Mouse (Mus musculus): ENCODE data around the gene Aph1c.
"Not testable (repeated sequence)": the region's sequence is repeated elsewhere in the genome, so short reads cannot be mapped to it uniquely, and the experiment has no call there.

Gene Aph1c

GRCm38 (mm10) chr9:66834318-66835096 is at the start of gene Aph1c:
TSS of gene Aph1c (minus strand) at chr9:66834726.
- peak; percentile 98 to 99 for DNase-seq

DNA sequence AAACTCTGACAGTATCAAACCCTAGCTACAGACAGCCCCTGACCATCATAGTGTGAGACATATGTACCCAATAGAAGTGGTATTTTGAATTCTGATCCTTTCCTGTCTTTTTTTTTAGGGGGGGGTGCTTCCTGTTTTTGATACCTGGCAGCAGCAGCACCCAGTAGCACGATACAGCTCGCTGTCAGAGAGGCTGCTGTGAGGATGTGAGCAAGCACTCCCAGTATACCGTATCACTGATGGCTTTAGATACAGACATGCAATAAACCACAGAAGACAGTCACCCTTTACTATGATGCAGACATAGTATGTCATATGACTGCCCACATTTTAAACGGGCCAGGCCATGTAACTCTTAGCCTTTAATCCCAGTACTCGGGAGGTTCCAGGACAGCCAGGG is 49.0 kb upstream of the Aph1c start:
- DNase-seq = no peak

DNA sequence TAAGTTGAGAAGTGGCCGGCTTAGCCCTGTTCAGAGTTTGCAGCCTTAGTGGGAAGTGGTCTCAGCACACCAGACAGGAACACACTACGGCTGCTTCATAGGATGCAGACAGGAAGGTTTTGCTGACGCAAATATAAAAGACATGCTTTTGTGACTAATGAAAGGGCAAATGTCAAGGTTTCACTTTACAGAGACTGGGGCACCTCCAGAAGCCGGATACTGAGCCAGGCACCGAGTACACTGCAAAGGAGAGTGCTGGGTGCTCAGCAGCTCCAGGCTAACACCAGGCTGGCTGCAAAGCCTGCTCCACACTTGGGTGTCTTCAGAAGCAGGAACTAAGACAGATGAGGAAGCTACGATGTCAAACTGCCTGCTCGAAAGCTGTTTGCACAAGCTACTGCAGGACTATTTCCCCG is 47.9 kb upstream of the Aph1c start:
- no peak for DNase-seq

GRCm38 (mm10) chr9:66881858-66882257 is 47.3 kb upstream of the Aph1c start:
- no peak for DNase-seq

DNA sequence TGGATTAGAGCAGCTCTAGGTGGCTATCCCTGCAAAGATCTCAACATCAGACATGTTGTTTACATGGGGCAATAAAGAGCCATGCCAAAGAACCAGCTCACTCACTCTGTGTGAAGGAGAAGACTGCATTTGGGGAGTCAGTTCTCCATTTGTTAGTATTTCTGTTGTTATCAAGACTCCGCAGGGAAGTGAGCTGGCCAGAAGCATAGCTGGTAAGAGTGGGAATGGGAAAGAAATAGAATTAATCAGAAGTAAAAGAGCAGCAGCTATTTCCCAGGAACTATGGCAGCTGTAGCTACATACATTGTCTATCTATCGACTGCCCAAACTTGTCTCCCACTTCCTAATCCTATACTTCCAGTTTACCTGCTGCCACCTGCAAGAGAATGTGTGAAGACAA is 46.2 kb upstream of the Aph1c start:
- no peak for DNase-seq

DNA sequence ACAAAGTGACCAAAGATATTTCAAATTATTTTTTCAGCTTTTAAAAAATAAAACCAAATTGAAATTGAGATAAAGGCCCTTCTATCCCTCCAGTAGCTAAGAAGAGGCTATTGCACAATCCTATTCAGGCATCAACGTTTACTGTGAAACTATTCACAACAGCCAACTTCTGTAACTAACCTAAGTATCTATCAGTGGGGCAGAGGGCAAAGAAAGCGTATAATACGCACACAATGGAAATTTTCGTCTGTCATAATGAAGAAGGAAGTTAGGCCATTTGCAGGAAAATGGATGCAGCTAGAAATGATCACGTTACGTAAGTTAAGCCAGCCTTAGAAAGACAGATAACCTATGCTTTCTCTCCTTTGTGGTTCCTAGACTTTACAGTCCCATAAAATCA is 45.0 kb upstream of the Aph1c start:
- DNase-seq = no peak

GRCm38 (mm10) chr9:66878899-66879298 is 44.4 kb upstream of the Aph1c start:
- DNase-seq = no peak

- no peak for DNase-seq
Observed at GRCm38 (mm10) chr9:66876577-66876976, 42.1 kb upstream of the Aph1c start.

DNA sequence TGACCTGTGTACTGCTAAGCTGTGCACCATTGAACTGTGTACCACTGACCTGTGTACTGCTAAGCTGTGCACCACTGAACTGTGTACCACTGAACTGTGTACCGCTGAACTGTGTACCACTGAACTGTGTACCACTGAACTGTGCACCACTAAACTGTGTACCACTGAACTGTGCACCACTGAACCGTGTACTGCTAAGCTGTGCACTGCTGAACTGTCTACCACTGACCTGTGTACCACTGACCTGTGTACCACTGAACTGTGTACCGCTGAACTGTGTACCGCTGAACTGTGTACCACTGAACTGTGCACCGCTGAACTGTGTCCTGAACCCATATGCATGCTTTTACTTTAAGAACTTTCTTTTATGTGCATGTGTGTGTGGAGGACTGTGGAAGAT is 39.8 kb upstream of the Aph1c start:
- DNase-seq = no peak

- DNase-seq = no peak
Observed at GRCm38 (mm10) chr9:66873531-66873930, 39.0 kb upstream of the Aph1c start.

GRCm38 (mm10) chr9:66873009-66873408 is 38.5 kb upstream of the Aph1c start:
- not testable (repeated sequence) for DNase-seq

GRCm38 (mm10) chr9:66872015-66872727 is 37.6 kb upstream of the Aph1c start:
- DNase-seq = peak in 1 of 2 experiments; percentile 23

GRCm38 (mm10) chr9:66864708-66865107 is 30.2 kb upstream of the Aph1c start:
- DNase-seq = no peak

- no peak for DNase-seq
Observed at GRCm38 (mm10) chr9:66863456-66863855, 28.9 kb upstream of the Aph1c start.

- no peak for DNase-seq
Observed at GRCm38 (mm10) chr9:66862202-66862601, 27.7 kb upstream of the Aph1c start.

GRCm38 (mm10) chr9:66861104-66861767 is 26.7 kb upstream of the Aph1c start:
- no peak for DNase-seq

- DNase-seq = no peak
Observed at GRCm38 (mm10) chr9:66859523-66859922, 25.0 kb upstream of the Aph1c start.

DNA sequence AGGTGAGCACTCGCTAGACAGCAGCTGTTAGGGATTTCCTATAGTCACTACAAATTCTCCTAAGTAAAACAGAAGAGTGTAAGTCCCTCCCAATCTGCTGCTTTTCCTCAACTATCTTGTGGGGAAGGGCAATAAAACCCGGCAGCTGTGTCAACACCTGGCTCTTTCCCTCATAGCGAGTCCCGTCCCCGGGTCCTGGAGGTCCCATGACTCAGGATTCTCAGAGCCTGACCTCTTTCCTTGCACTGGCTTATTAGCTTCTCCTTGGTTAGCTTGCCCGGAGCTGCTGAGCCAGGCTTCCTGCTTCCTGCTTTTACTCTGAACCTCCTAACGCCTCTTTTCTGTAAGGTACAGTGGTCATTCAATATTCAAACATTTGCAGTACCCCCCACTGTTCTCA is 21.3 kb upstream of the Aph1c start:
- DNase-seq = no peak

GRCm38 (mm10) chr9:66852592-66852991 is 18.1 kb upstream of the Aph1c start:
- DNase-seq = no peak

DNA sequence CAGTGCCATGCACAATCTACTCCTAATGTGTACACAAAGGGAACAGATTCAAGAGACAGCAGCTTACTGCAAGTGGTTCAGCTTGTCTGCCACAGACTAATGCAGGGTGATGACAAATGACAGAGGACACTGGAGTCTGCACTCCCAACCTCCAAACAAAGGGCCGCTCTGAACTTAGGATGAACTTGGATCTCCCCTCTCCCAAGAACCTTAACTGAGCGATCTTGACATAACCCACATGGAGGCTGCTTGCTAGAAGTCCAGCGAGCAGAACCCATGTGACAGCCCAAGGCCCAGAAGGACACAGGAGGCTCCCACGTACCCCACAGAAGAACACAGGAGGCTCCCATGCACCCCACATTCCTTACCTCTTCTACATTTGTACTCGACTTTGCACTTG is 16.4 kb upstream of the Aph1c start:
- DNase-seq = no peak

DNA sequence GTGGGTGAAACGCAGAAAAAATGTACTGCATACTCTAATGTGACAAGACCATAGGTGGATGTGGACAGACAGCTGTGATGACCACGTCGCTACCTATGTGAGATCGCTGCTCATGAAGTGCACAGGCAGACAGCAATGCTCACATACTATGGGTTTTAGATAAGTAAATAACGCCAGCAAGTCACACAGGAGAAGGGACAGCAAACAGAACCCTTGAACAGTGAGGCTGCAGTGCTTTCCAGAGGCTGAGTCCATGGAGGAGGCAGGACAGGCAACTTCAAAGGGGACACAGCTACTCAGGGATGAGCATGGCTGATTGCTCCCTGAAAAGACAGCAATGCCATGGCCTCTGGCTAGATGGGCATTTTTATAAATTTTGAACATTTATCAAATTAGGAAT is 12.3 kb upstream of the Aph1c start:
- DNase-seq = no peak

DNA sequence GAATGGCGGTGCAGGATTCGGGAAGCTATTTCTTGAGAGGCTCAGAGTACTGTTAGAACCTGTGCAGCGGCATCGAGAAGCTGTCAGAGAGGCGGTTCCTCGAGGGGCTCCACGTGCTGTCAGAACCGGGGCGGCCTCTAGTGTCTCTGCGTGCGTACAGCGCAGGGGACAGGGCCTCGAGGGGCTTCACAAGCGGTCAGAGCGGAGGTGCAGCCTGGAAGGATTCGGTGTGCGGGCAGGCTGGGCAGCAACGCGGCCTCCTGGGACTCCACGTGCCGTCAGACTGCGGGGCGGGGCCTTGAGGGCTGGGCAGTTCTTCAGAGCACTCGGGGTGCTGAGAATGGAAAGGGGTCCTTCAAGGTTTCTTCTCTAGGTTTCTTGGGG is 563 bp upstream of the Aph1c start:
- no peak for DNase-seq

DNA sequence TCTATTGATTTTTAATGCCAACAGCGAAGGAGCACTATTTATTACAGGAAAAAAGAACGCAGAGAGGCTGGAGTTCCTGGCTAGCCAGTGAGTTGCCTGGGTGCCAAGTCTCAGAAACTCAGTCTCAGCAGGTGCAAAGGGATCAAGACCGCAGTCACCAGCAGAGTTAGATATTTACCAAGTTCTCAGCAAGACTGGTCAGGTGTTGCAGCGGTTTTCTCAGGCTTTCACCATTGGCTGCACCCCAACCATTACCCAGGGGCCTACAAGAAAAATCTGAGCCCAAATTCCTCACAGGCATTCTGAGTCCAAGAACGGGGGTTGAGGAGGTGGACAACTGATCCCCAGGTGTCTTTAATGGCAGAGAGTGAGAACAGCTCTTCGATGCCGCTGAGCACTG is 675 bp downstream of the Aph1c start:
- DNase-seq = peak; percentile 20 to 30

DNA sequence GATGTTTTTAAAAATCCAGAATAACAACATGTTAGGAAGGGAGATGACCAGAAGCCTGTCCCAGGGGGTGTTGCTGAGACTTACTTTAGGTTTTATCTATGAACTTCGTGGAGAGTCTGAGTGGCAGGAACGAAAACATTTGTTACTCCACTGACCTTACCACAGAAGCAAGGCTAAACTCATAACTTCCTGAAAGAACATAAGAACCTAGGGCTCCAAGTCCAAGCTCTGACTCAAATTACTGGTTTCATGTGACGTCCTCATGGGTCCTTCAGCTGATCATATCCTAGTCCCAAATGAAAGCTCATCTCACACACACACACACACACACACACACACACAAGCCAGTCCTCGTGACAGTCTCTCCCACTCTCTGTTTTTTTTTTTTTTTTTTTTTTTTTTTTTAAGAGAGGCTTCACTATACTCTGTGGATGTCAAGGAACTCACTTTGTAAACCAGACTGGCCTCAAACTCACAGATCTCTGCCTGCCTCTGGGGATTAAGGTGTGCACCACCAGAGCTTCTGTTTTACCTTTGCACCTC is 2.1 kb downstream of the Aph1c start:
- DNase-seq = no peak

Data from cerebellum, postnatal 25 days (tissue).